Mouse (Mus musculus): ENCODE measurements at regions not wholly inside any gene's neighbourhood (a gene's known extent, or its start where the extent isn't known, plus 50 kb on each side); places are given as distances from the start of the nearest gene placed in this dataset.

- DNase-seq (ENCODE audit: low spot score) = no peak
Observed at GRCm38 (mm10) chr4:31617572-31617971, 346.3 kb upstream of the Map3k7 start.

- DNase-seq (ENCODE audit: low spot score) = no peak
Observed at GRCm38 (mm10) chr4:31618026-31618425, 345.9 kb upstream of the Map3k7 start.

GRCm38 (mm10) chr4:31621205-31621604 lies 342.7 kb upstream of the Map3k7 start:
- DNase-seq (ENCODE audit: low spot score) = no peak

- no peak for DNase-seq (ENCODE audit: low spot score)
Observed at GRCm38 (mm10) chr4:31627053-31627452, 336.8 kb upstream of the Map3k7 start.

GRCm38 (mm10) chr4:31627777-31628176 lies 336.1 kb upstream of the Map3k7 start:
- no peak for DNase-seq (ENCODE audit: low spot score)

- DNase-seq (ENCODE audit: low spot score) = no peak
Observed at GRCm38 (mm10) chr4:31638564-31638963, 325.3 kb upstream of the Map3k7 start.

GRCm38 (mm10) chr4:31642161-31642560 lies 321.7 kb upstream of the Map3k7 start:
- peak; percentile 28 for DNase-seq (ENCODE audit: low spot score)

GRCm38 (mm10) chr4:31642593-31643290 lies 321.2 kb upstream of the Map3k7 start:
- DNase-seq (ENCODE audit: low spot score) = peak; percentile 51

- no peak for DNase-seq (ENCODE audit: low spot score)
Observed at GRCm38 (mm10) chr4:31648631-31649368, 315.1 kb upstream of the Map3k7 start.

GRCm38 (mm10) chr4:31655364-31656106 lies 308.4 kb upstream of the Map3k7 start:
- no peak for DNase-seq (ENCODE audit: low spot score)

- DNase-seq (ENCODE audit: low spot score) = no peak
Observed at GRCm38 (mm10) chr4:31656111-31656510, 307.8 kb upstream of the Map3k7 start.

- no peak for DNase-seq (ENCODE audit: low spot score)
Observed at GRCm38 (mm10) chr4:31658820-31659219, 305.1 kb upstream of the Map3k7 start.

- no peak for DNase-seq (ENCODE audit: low spot score)
Observed at GRCm38 (mm10) chr4:31660896-31661295, 303.0 kb upstream of the Map3k7 start.

GRCm38 (mm10) chr4:31671530-31672170 lies 292.2 kb upstream of the Map3k7 start:
- no peak for DNase-seq (ENCODE audit: low spot score)

- no peak for DNase-seq (ENCODE audit: low spot score)
Observed at GRCm38 (mm10) chr4:31672171-31672841, 291.6 kb upstream of the Map3k7 start.

GRCm38 (mm10) chr4:31672842-31673171 lies 291.1 kb upstream of the Map3k7 start:
- no peak for DNase-seq (ENCODE audit: low spot score)

GRCm38 (mm10) chr4:31679007-31679590 lies 284.8 kb upstream of the Map3k7 start:
- no peak for DNase-seq (ENCODE audit: low spot score)

GRCm38 (mm10) chr4:31680958-31681357 lies 282.9 kb upstream of the Map3k7 start:
- no peak for DNase-seq (ENCODE audit: low spot score)

- DNase-seq (ENCODE audit: low spot score) = no peak
Observed at GRCm38 (mm10) chr4:31689083-31689482, 274.8 kb upstream of the Map3k7 start.

- DNase-seq (ENCODE audit: low spot score) = no peak
Observed at GRCm38 (mm10) chr4:31697769-31698505, 266.0 kb upstream of the Map3k7 start.

- DNase-seq (ENCODE audit: low spot score) = no peak
Observed at GRCm38 (mm10) chr4:31698506-31698782, 265.5 kb upstream of the Map3k7 start.

All from urinary bladder, postnatal 14 days (tissue).